Mouse (Mus musculus): Measurements from ENCODE around the gene Kif21b.

DNA sequence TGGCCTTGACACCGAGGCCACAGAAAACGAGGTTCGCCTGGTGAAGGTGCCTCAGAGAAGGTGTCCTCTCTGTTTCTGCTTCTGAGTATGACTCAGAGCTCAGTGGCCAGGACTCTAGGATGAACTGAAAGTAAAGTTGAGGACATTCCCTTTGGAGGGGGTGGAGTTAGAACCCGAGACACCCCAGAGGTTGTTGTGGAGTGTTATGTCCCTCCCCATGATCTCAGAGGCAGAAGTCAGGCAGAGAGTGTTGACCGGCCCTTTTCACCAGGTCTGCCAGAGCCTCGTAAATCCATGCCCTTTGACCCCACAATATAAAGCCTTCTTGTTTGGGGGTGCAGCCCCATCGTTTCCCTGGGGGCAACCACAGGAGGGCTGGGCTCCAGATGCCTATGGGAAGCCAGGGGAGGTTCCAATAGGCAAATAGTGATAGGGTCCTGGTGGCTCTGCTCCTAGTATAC lies 5.9 kb downstream of the Kif21b start:
- TF ChIP-seq CTCF (IDR thresholded peaks at IDR 0.05; ENCODE audit: low read depth) = no peak
- TF ChIP-seq EP300 (IDR thresholded peaks at IDR 0.05; ENCODE audit: low read depth) = no peak

All from liver, embryonic 14.5 days (tissue).